Mouse (Mus musculus): ENCODE measurements around the gene Fbp1. TPM values are rescaled to one million over a fixed set of nuclear protein-coding genes. Genes with fewer than 3 reads are reported as not detected.
"Not testable (repeated sequence)": the region's sequence is repeated elsewhere in the genome, so short reads cannot be mapped to it uniquely, and the experiment has no call there.

Gene Fbp1
- total RNA-seq, 2 experiments from 2014 or later, result 0.70 TPM; not detected in 1

GRCm38 (mm10) chr13:62893044-62893842 is 5.2 kb upstream of the Fbp1 start:
- ATAC-seq (replicated peaks; ENCODE audit: low FRiP score, low TSS enrichment, poor library complexity, severe bottlenecking), result no peak

GRCm38 (mm10) chr13:62889311-62889710 is 1.2 kb upstream of the Fbp1 start:
- no peak for ATAC-seq (replicated peaks; ENCODE audit: low FRiP score, low TSS enrichment, poor library complexity, severe bottlenecking)

GRCm38 (mm10) chr13:62884536-62884935 is 3.5 kb downstream of the Fbp1 start:
- ATAC-seq (replicated peaks; ENCODE audit: low FRiP score, low TSS enrichment, poor library complexity, severe bottlenecking), result no peak

- no peak for ATAC-seq (replicated peaks; ENCODE audit: low FRiP score, low TSS enrichment, poor library complexity, severe bottlenecking)
Measured at GRCm38 (mm10) chr13:62883925-62884324, 4.2 kb downstream of the Fbp1 start.

GRCm38 (mm10) chr13:62883436-62883835 is 4.6 kb downstream of the Fbp1 start:
- ATAC-seq (replicated peaks; ENCODE audit: low FRiP score, low TSS enrichment, poor library complexity, severe bottlenecking), result no peak

- ATAC-seq (replicated peaks; ENCODE audit: low FRiP score, low TSS enrichment, poor library complexity, severe bottlenecking), result no peak
Measured at GRCm38 (mm10) chr13:62882856-62883255, 5.2 kb downstream of the Fbp1 start.

- ATAC-seq (replicated peaks; ENCODE audit: low FRiP score, low TSS enrichment, poor library complexity, severe bottlenecking), result no peak
Measured at GRCm38 (mm10) chr13:62881336-62881735, 6.7 kb downstream of the Fbp1 start.

- no peak; the same call in 1 of the 2 replicates for ATAC-seq (replicated peaks; ENCODE audit: low FRiP score, low TSS enrichment, poor library complexity, severe bottlenecking)
Measured at GRCm38 (mm10) chr13:62879831-62880615, 8.1 kb downstream of the Fbp1 start.

GRCm38 (mm10) chr13:62879411-62879810 is 8.7 kb downstream of the Fbp1 start:
- no peak for ATAC-seq (replicated peaks; ENCODE audit: low FRiP score, low TSS enrichment, poor library complexity, severe bottlenecking)

GRCm38 (mm10) chr13:62877247-62877646 is 10.8 kb downstream of the Fbp1 start:
- no peak for ATAC-seq (replicated peaks; ENCODE audit: low FRiP score, low TSS enrichment, poor library complexity, severe bottlenecking)

- no peak for ATAC-seq (replicated peaks; ENCODE audit: low FRiP score, low TSS enrichment, poor library complexity, severe bottlenecking)
Measured at GRCm38 (mm10) chr13:62876111-62876510, 12.0 kb downstream of the Fbp1 start.

GRCm38 (mm10) chr13:62872252-62872651 is 15.8 kb downstream of the Fbp1 start:
- ATAC-seq (replicated peaks; ENCODE audit: low FRiP score, low TSS enrichment, poor library complexity, severe bottlenecking), result no peak

- no peak for ATAC-seq (replicated peaks; ENCODE audit: low FRiP score, low TSS enrichment, poor library complexity, severe bottlenecking)
Measured at GRCm38 (mm10) chr13:62870605-62871004, 17.5 kb downstream of the Fbp1 start.

- no peak for ATAC-seq (replicated peaks; ENCODE audit: low FRiP score, low TSS enrichment, poor library complexity, severe bottlenecking)
Measured at GRCm38 (mm10) chr13:62866817-62867216, 21.3 kb downstream of the Fbp1 start.

- no peak for ATAC-seq (replicated peaks; ENCODE audit: low FRiP score, low TSS enrichment, poor library complexity, severe bottlenecking)
Measured at GRCm38 (mm10) chr13:62865651-62866315, 22.3 kb downstream of the Fbp1 start.

- ATAC-seq (replicated peaks; ENCODE audit: low FRiP score, low TSS enrichment, poor library complexity, severe bottlenecking), result no peak
Measured at GRCm38 (mm10) chr13:62863771-62864170, 24.3 kb downstream of the Fbp1 start.

- ATAC-seq (replicated peaks; ENCODE audit: low FRiP score, low TSS enrichment, poor library complexity, severe bottlenecking), result no peak
Measured at GRCm38 (mm10) chr13:62862875-62863274, 25.2 kb downstream of the Fbp1 start.

GRCm38 (mm10) chr13:62860068-62860467 is 28.0 kb downstream of the Fbp1 start:
- ATAC-seq (replicated peaks; ENCODE audit: low FRiP score, low TSS enrichment, poor library complexity, severe bottlenecking), result no peak

- ATAC-seq (replicated peaks; ENCODE audit: low FRiP score, low TSS enrichment, poor library complexity, severe bottlenecking), result not testable (repeated sequence)
Measured at GRCm38 (mm10) chr13:62859251-62859650, 28.8 kb downstream of the Fbp1 start.
